In the genomic region with DNA sequence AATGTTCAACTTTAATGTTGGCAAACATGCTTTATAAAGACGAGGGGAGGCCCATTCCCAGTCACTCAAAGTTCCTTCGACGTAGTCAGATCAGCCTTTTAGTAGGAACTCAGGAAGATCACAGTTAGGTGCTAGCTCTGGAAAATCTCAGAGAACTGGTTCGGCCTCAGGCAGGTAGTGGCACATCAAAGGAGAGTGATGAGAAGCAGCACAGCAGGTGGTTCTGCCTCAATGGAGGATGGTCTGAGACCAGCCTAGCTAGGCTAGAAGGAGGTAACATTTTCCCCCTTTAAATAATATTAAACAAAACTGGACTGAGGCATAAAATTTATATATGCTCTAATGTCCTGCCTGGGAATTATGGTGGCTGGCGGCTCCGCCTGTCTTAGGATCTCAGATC, we compare ENCODE assay signal across 19 mouse cellular contexts.
A peak's percentile ranks its signal among the peaks of the same experiment; 100 is the strongest.
DNase-seq lines count a peak whose midpoint lies in the region; TF ChIP-seq lines count a peak whose summit lies in the region.
"Had no signal": no experiment of that assay in that cellular context is flagged by ENCODE, and none has a peak within 500 bp of the region (broad histone marks: within the 10 kb centered on the region; RNA-seq: fewer than 3 reads in every experiment).

No protein-coding gene starts in this region.

- H3K9ac ChIP-seq in ES-E14 (ENCODE audit: insufficient read depth, low read depth, low read length, poor library complexity, severe bottlenecking), result no peak overlapping the region
- H3K9ac ChIP-seq: embryonic facial prominence, embryonic 13.5 days; embryonic facial prominence, embryonic 15.5 days; forebrain, embryonic 12.5 days had no signal

- H3K9me3 ChIP-seq in E14TG2a.4 (ENCODE audit: low read length) (no peaks in the 10 kb centered on the region), ES-E14 (ENCODE audit: control insufficient read depth, insufficient read depth, low read depth, low read length) (no peaks in the 10 kb centered on the region)
- H3K9me3 ChIP-seq in embryonic facial prominence, embryonic 10.5 days, result peaks cover 17% of the 10 kb centered on the region

- no peaks in the 10 kb centered on the region; the same call in 1 of the 2 replicates for H3K27me3 ChIP-seq in E14TG2a.4 (ENCODE audit: insufficient read depth, low read length)
- no peaks in the 10 kb centered on the region for H3K27me3 ChIP-seq in embryonic facial prominence, embryonic 10.5 days (replicated peaks; ENCODE audit: low read depth, poor library complexity, severe bottlenecking)
- H3K27me3 ChIP-seq: embryonic facial prominence, embryonic 13.5 days; embryonic facial prominence, embryonic 15.5 days; forebrain, embryonic 12.5 days had no signal

- 91% methylated on average over 6 of the region's 6 CpGs for WGBS in embryonic facial prominence, embryonic 10.5 days

- H3K4me1 ChIP-seq in E14TG2a.4 (replicated peaks; ENCODE audit: low read depth, low read length) (peaks cover 27% of the 10 kb centered on the region), ES-E14 (ENCODE audit: control insufficient read depth in 2 of 2, insufficient read depth in 2 of 2, low read length in 2 of 2, poor library complexity in 1 of 2) (peaks cover 3% of the 10 kb centered on the region in 2 experiments; a peak in 2 of 4 replicates)
- no peaks in the 10 kb centered on the region for H3K4me1 ChIP-seq in embryonic facial prominence, embryonic 10.5 days
- H3K4me1 ChIP-seq: embryonic facial prominence, embryonic 13.5 days; embryonic facial prominence, embryonic 15.5 days; forebrain, embryonic 10.5 days; forebrain, embryonic 12.5 days had no signal

- H3K4me3 ChIP-seq in E14TG2a.4 (replicated peaks; ENCODE audit: low read length), result peak overlapping the region; percentile 30; the same call in 1 of the 2 replicates
- H3K4me3 ChIP-seq in ES-E14 (ENCODE audit: insufficient read depth in 1 of 2, low read depth in 1 of 2, low read length in 2 of 2, poor library complexity in 1 of 2, severe bottlenecking in 1 of 2), result no peak overlapping the region
- no peak overlapping the region for H3K4me3 ChIP-seq in embryonic facial prominence, embryonic 10.5 days
- H3K4me3 ChIP-seq: embryonic facial prominence, embryonic 13.5 days; embryonic facial prominence, embryonic 15.5 days; erythroblast, embryonic 14.5 days; forebrain, embryonic 10.5 days; forebrain, embryonic 12.5 days had no signal

- in situ Hi-C loops in ES-E14 (cut with MboI; ENCODE audit: low sequenced_read_pairs in 2 of 2, unreplicated experiment in 2 of 2), result no loop called here

- TF ChIP-seq CTCF in E14TG2a.4 (conservative IDR thresholded peaks at IDR 0.05; ENCODE audit: low read length), result no peak

- DNase-seq in ES-E14 (ENCODE audit: low read depth, low spot score) (peak; percentile 56), ZHBTc4 (ENCODE audit: low read depth, low spot score) (peak; percentile 81)
- DNase-seq in embryonic facial prominence, embryonic 10.5 days (ENCODE audit: low spot score), result no peak
- DNase-seq in heart, adult 8-10 months (ENCODE audit: low spot score), result no peak
- DNase-seq: adrenal gland, adult 2 months; adrenal gland, postnatal 10 days; adrenal gland, postnatal 25 days; B cell, adult 2 months; cerebellum, adult 11 months; cerebellum, adult 2 months; cerebellum, adult 9-10 months; cerebellum, postnatal 10 days; cerebellum, postnatal 25 days had no signal

- H3K36me3 ChIP-seq in E14TG2a.4 (ENCODE audit: insufficient read depth, low read length) (no peaks in the 10 kb centered on the region), ES-E14 (ENCODE audit: control insufficient read depth, insufficient read depth, low read length, poor library complexity, severe bottlenecking) (no peaks in the 10 kb centered on the region)
- H3K36me3 ChIP-seq in embryonic facial prominence, embryonic 10.5 days (replicated peaks), result no peaks in the 10 kb centered on the region
- H3K36me3 ChIP-seq: embryonic facial prominence, embryonic 13.5 days; embryonic facial prominence, embryonic 15.5 days; forebrain, embryonic 10.5 days; forebrain, embryonic 12.5 days had no signal

- peak overlapping the region; percentile 75 for H3K27ac ChIP-seq in ES-E14 (ENCODE audit: insufficient read depth, low read depth, low read length, poor library complexity, severe bottlenecking)
- H3K27ac ChIP-seq in embryonic facial prominence, embryonic 10.5 days (replicated peaks), result no peak overlapping the region
- H3K27ac ChIP-seq: embryonic facial prominence, embryonic 13.5 days; embryonic facial prominence, embryonic 15.5 days; forebrain, embryonic 10.5 days; forebrain, embryonic 12.5 days had no signal

TF ChIP-seq in ES-E14, 5 proteins besides CTCF, POLR2A, EP300 and RAD21:
- TF ChIP-seq ZNF384 (IDR thresholded peaks at IDR 0.05; ENCODE audit: low read depth, low read length) (no peak), CHD2 (IDR thresholded peaks at IDR 0.05; ENCODE audit: low read depth, low read length) (no peak), ZC3H11A (IDR thresholded peaks at IDR 0.05; ENCODE audit: borderline replicate concordance, low read depth, low read length) (no peak), HCFC1 (IDR thresholded peaks at IDR 0.05; ENCODE audit: borderline replicate concordance, insufficient read depth, low read length) (no peak), MAFK (IDR thresholded peaks at IDR 0.05; ENCODE audit: insufficient read depth, low read depth, low read length) (no peak)

Comparison
In these comparisons a context has a peak if more than half of its experiments do, and no peak if none do; other contexts are left out.
1. DNase-seq: peak in ES-E14 (single experiment) and ZHBTc4 (single experiment); none in embryonic facial prominence, embryonic 10.5 days (single experiment) and heart, adult 8-10 months (single experiment).